Mouse (Mus musculus) liver, adult 10 weeks (tissue): ENCODE data around the gene Srpx2. TPM values are rescaled to one million over a fixed set of nuclear protein-coding genes. Genes with fewer than 3 reads are reported as not detected.

Experiments used
- polyA plus RNA-seq: library from polyadenylated mRNA; stranded (reverse); fragments of 350-450 nt; fragmentation: Illumina TruSeq; extraction: RNeasy Lipid Tissue Mini Kit (QIAGEN cat#74804); gene quantifications from one replicate; pipeline ENCODE4 v1.2.3, GENCODE M21; 2014; ENCODE audit warnings: low read depth, low replicate concordance

Gene Srpx2
- 0.61 TPM for polyA plus RNA-seq

DNA sequence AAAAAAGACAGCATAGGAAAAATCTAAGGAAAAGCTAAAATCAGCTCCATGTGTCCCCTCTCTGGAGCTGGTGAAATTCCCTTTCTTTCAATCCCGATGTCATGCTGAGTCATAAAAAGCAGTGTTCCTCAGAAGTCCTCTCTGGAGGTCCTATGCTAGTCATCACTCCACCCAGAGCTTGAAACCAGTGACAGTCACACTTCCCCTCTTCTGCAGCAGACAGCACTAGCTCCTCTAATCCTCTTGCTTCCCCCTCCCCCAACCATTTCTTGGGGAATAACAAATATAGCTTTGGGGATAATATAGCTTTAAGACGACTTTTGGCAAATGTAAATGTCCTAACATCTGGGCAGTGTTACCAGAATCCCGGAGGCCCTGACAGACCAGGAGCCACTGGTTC lies at the start of gene Srpx2:
Gene Srpx2 (plus strand): TSS at position 166 of the 400 bp plus-strand sequence.

DNA sequence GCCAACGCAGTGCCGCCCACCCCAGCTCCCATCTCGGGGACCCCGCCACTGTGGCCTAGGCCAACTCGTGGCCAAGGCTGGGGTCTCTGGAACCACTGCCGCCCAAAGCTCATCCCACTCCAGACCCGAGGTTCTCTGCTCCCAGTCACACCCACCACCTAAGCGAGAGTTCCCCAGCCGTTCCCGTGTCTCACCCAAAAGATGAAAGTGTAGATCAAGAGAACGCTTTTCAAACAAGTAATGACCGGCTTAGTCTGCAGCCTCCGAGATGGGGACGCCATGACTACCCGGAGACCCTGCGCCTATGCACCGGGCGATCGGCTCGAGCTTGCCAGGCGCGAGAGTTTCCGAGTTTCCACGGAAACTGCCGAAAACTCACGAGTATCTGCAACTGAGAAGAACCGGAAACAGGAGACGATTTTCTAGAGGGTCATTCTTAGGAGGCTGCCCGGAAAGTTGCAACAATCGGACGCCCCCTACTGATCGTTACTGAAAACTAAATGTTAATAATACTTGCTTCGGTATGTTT lies 10.1 kb upstream of the Srpx2 start, which contains the start of gene Tspan6:
Gene Tspan6 (minus strand): TSS at position 416 of the 529 bp plus-strand sequence.

DNA sequence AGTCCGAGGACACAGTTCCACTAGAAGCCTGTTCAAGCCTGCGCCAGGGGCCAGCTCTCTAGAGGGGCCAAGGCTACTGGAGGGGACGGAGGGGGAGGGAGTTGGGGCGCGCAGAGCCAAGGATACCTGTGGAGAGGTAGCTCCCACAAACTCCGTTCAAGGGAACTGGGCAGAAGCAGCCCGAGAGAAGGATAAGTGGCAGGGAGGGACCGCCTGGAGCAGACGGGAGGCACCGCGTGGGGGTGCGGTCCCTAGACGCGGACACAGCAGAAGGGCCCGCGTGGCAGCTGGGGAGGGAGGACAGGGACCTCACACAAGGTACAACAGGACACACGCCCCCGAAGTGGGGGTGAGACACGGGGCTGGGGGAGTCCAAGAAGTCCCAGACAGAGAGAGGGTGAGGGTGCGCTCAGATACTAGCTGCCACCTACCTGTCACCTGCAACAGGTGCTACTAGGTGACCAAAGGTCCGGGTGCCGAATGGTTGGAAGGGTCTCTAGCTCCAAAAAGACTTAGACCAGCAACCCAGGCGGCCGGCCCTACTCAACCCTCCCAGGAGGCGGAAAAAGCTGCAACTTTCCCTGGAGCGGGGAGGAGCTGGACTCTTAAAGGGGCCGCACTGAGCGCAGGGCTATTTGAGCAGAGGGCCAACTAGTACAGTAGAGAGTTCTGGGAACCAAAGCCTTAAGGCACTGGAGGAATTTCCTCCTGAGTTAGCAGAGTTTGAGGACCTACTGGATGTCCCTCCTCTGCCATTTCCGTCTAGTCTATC lies 73.2 kb downstream of the Srpx2 start, which contains the start of gene Sytl4:
Gene Sytl4 (minus strand): TSS at position 582 of the 772 bp plus-strand sequence.

Other genes with a start within 250 kb of the Srpx2 start
- gene Pcdh19, start 219.4 kb upstream of the Srpx2 start, polyA plus RNA-seq = not detected
- gene Tnmd, start 57.4 kb upstream of the Srpx2 start, polyA plus RNA-seq = not detected
- gene Tspan6, start 10.0 kb upstream of the Srpx2 start, polyA plus RNA-seq = 1.2 TPM
- gene Sytl4, start 73.4 kb downstream of the Srpx2 start, polyA plus RNA-seq = 3.2 TPM
- 13.1 TPM for gene Cstf2, start 150.8 kb downstream of the Srpx2 start, polyA plus RNA-seq